Mouse (Mus musculus): ENCODE measurements around the gene Iglon5. TPM values are rescaled to one million over a fixed set of nuclear protein-coding genes. Genes with fewer than 3 reads are reported as not detected.

Iglon5 gene
- polyA plus RNA-seq, 1 experiment from 2014 or later = 0.05 TPM

Small RNA genes lying within 50 kb of the gene (microRNA-seq; reads per million reads assigned to microRNA genes)
- gene Mir7051 = 2.1 reads per million

Other genes starting within 250 kb of the Iglon5 start
- gene Zfp715, start 176.8 kb downstream of the Iglon5 start, polyA plus RNA-seq (2016; fragmentation: Nextera tagmentation; extraction: Ambion mirVana) = 7.0 and 7.2 TPM in 2 replicates
- gene Siglecf, start 138.7 kb downstream of the Iglon5 start, polyA plus RNA-seq (2016; fragmentation: Nextera tagmentation; extraction: Ambion mirVana) = 2.4 and 2.7 TPM in 2 replicates
- 0.20 and 0.30 TPM in 2 replicates for gene Siglecg, start 81.9 kb downstream of the Iglon5 start, polyA plus RNA-seq (2016; fragmentation: Nextera tagmentation; extraction: Ambion mirVana)
- not detected in 2 replicates for gene Lim2, start 62.4 kb downstream of the Iglon5 start, polyA plus RNA-seq (2016; fragmentation: Nextera tagmentation; extraction: Ambion mirVana)
- 3.8 and 4.4 TPM in 2 replicates for gene Nkg7, start 53.0 kb downstream of the Iglon5 start, polyA plus RNA-seq (2016; fragmentation: Nextera tagmentation; extraction: Ambion mirVana)
- gene Cldnd2, start 49.3 kb downstream of the Iglon5 start, polyA plus RNA-seq (2016; fragmentation: Nextera tagmentation; extraction: Ambion mirVana) = not detected in 2 replicates
- gene Etfb, start 46.0 kb downstream of the Iglon5 start, polyA plus RNA-seq (2016; fragmentation: Nextera tagmentation; extraction: Ambion mirVana) = 238 and 249 TPM in 2 replicates
- gene Gm45233, start 45.9 kb downstream of the Iglon5 start, polyA plus RNA-seq (2016; fragmentation: Nextera tagmentation; extraction: Ambion mirVana) = 0.26 and 0.59 TPM in 2 replicates
- 1.2 and 2.3 TPM in 2 replicates for gene Vsig10l, start 26.9 kb downstream of the Iglon5 start, polyA plus RNA-seq (2016; fragmentation: Nextera tagmentation; extraction: Ambion mirVana)
- gene 4931406B18Rik, start 15.9 kb upstream of the Iglon5 start, polyA plus RNA-seq (2016; fragmentation: Nextera tagmentation; extraction: Ambion mirVana) = not detected in 2 replicates
- gene Cd33, start 54.4 kb upstream of the Iglon5 start, polyA plus RNA-seq (2016; fragmentation: Nextera tagmentation; extraction: Ambion mirVana) = 1.5 and 1.6 TPM in 2 replicates
- 0.46 and 0.56 TPM in 2 replicates for gene Zfp658, start 72.2 kb upstream of the Iglon5 start, polyA plus RNA-seq (2016; fragmentation: Nextera tagmentation; extraction: Ambion mirVana)
- gene Zfp719, start 89.5 kb upstream of the Iglon5 start, polyA plus RNA-seq (2016; fragmentation: Nextera tagmentation; extraction: Ambion mirVana) = 3.4 and 3.5 TPM in 2 replicates
- gene Zfp819, start 117.1 kb upstream of the Iglon5 start, polyA plus RNA-seq (2016; fragmentation: Nextera tagmentation; extraction: Ambion mirVana) = not detected in 2 replicates
- gene Ceacam18, start 144.6 kb upstream of the Iglon5 start, polyA plus RNA-seq (2016; fragmentation: Nextera tagmentation; extraction: Ambion mirVana) = not detected in 2 replicates
- 0.79 and 1.6 TPM in 2 replicates for gene Siglece, start 170.1 kb upstream of the Iglon5 start, polyA plus RNA-seq (2016; fragmentation: Nextera tagmentation; extraction: Ambion mirVana)
- gene Ctu1, start 181.9 kb upstream of the Iglon5 start, polyA plus RNA-seq (2016; fragmentation: Nextera tagmentation; extraction: Ambion mirVana) = 5.9 and 8.0 TPM in 2 replicates
- not detected in 2 replicates for gene Klk14, start 200.3 kb upstream of the Iglon5 start, polyA plus RNA-seq (2016; fragmentation: Nextera tagmentation; extraction: Ambion mirVana)
- 0.10 and 0.27 TPM in 2 replicates for gene Klk13, start 222.5 kb upstream of the Iglon5 start, polyA plus RNA-seq (2016; fragmentation: Nextera tagmentation; extraction: Ambion mirVana)